Mouse (Mus musculus) liver, adult 2 months (tissue): ENCODE data around the gene Taar8c. TPM values are rescaled to one million over a fixed set of nuclear protein-coding genes. Genes with fewer than 3 reads are reported as not detected.
A peak's percentile ranks its signal among the peaks of the same experiment; 100 is the strongest.
"Not testable (repeated sequence)": the region's sequence is repeated elsewhere in the genome, so short reads cannot be mapped to it uniquely, and the experiment has no call there.

Experiments used
- DNase-seq: peaks from one replicate; pipeline ENCODE4 v3.0.0-alpha.2; 2011; ENCODE audit warnings: low read depth, low spot score; ENCODE audit errors: extremely low read depth
- H3K27ac ChIP-seq: fragments of 200-500 bp; replicated peaks from 2 replicates; pipeline ENCODE4 v1.5.1; 2012; ENCODE audit warnings: low read depth, mild to moderate bottlenecking, control low read depth, inconsistent platforms, low read length; ENCODE audit not compliant: insufficient read depth
- H3K27me3 ChIP-seq: fragments of 200-500 bp; 2 replicates; pipeline ENCODE4 v1.6.1; 2012; ENCODE audit warnings: mild to moderate bottlenecking, moderate library complexity, low read length, inconsistent platforms; ENCODE audit not compliant: control insufficient read depth, insufficient read depth
- H3K36me3 ChIP-seq: fragments of 200-500 bp; 2 replicates; pipeline ENCODE4 v1.6.1; 2012; ENCODE audit warnings: low read length, inconsistent platforms; ENCODE audit not compliant: control insufficient read depth, insufficient read depth
- H3K4me1 ChIP-seq: fragments of 200-500 bp; 2 replicates; pipeline ENCODE4 v1.6.1; 2011; ENCODE audit warnings: low read length; ENCODE audit not compliant: control insufficient read depth, insufficient read depth
- H3K4me3 ChIP-seq: fragments of 200-500 bp; 2 replicates; pipeline ENCODE4 v1.5.1; 2011; ENCODE audit warnings: low read depth, mild to moderate bottlenecking, control low read depth, low read length, moderate library complexity; ENCODE audit not compliant: insufficient read depth
- H3K79me2 ChIP-seq: fragments of 200-500 bp; 2 replicates; pipeline ENCODE4 v1.6.1; 2012; ENCODE audit warnings: inconsistent platforms, mild to moderate bottlenecking, low read length, moderate library complexity; ENCODE audit not compliant: control insufficient read depth, insufficient read depth
- H3K9ac ChIP-seq: fragments of 200-500 bp; 2 replicates; pipeline ENCODE4 v1.6.1; 2012; ENCODE audit warnings: low read depth, mild to moderate bottlenecking, control low read depth, inconsistent platforms, low read length
- CTCF ChIP-seq: fragments of 200-500 bp; IDR thresholded peaks from 2 replicates; pipeline ENCODE4 v1.5.1; 2011; ENCODE audit warnings: low read depth, low read length, control low read depth
- POLR2A ChIP-seq: fragments of 200-500 bp; IDR thresholded peaks from 2 replicates; pipeline ENCODE4 v1.6.1; 2011; ENCODE audit warnings: low read length, control low read depth; ENCODE audit not compliant: insufficient read depth; ENCODE audit errors: extremely low read depth
- WGBS: fragments of 180-500 bp; shearing (Covaris S2); methylation state at CpG from one replicate; pipeline ENCODE4 v1.1.7; 2018; 5-methylcytosine and 5-hydroxymethylcytosine counted together
- polyA plus RNA-seq: library from polyadenylated mRNA; depleted of rRNA; stranded (reverse); fragments of >200 nt; gene quantifications from 2 replicates; pipeline ENCODE4 v1.2.3, GENCODE M21; 2012
- total RNA-seq: library from RNA; depleted of rRNA; stranded (reverse); fragments of >200 nt; gene quantifications from 2 replicates; pipeline ENCODE4 v1.2.3, GENCODE M21; 2014

The Taar8c gene
- total and polyA plus RNA-seq, 2 experiments, result not detected

DNA sequence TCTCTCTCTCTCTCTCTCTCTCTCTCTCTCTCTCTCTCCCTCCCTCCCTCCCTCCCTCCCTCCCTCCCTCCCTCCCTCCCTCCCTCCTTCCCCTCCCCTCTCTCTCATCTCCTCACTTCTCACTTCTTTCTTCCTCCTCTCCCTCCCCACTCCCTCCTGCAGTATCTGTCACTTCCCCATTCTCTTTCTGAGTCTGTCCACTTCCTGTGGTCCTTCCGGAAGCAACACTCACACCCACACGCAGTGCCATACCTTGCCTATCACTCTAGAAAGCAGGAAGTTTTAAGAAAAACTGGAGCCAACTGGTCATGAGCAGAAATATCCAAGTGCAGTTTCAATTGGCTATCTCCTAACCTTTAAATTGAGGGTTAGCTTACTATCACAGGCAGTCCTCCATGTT, 31.4 kb upstream of the Taar8c start:
- no peak for TF ChIP-seq CTCF
- no peak overlapping the region for H3K4me3 ChIP-seq
- H3K9ac ChIP-seq, result no peak overlapping the region
- H3K27ac ChIP-seq, result no peak overlapping the region
- no peaks in the 10 kb centered on the region for H3K36me3 ChIP-seq
- H3K27me3 ChIP-seq, result no peaks in the 10 kb centered on the region
- WGBS, result 71% methylated on average over 2 of the region's 2 CpGs
- DNase-seq, result no peak
- peaks cover 9% of the 10 kb centered on the region for H3K4me1 ChIP-seq
- no peaks in the 10 kb centered on the region for H3K79me2 ChIP-seq

DNA sequence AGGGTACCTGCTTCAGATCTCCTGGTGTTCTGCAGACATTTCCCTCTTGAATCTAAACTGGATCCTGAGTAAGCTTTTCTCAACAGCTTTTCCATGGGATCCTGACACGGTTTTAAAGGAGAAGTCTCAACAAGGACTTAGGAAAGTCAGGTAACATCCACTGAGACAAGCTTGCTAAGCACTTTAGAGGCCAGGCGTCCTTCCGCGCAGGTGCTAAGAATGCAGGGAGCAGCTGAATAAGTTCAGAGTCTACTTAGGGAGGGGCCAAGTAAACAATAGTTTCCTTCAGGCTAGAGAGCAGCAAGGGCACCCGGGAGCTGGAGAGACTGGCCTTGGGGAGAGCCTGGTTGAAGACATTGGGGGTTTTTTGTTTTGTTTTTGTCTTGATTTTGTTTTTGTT, 30.6 kb upstream of the Taar8c start:
- 38% methylated on average over 5 of the region's 5 CpGs for WGBS
- TF ChIP-seq CTCF (no peak), POLR2A (no peak)
- H3K4me1 ChIP-seq, result peaks cover 9% of the 10 kb centered on the region
- H3K27ac ChIP-seq, result no peak overlapping the region
- H3K4me3 ChIP-seq, result no peak overlapping the region
- H3K79me2 ChIP-seq, result no peaks in the 10 kb centered on the region
- no peaks in the 10 kb centered on the region for H3K27me3 ChIP-seq
- no peak overlapping the region for H3K9ac ChIP-seq
- no peak for DNase-seq
- no peaks in the 10 kb centered on the region for H3K36me3 ChIP-seq

DNA sequence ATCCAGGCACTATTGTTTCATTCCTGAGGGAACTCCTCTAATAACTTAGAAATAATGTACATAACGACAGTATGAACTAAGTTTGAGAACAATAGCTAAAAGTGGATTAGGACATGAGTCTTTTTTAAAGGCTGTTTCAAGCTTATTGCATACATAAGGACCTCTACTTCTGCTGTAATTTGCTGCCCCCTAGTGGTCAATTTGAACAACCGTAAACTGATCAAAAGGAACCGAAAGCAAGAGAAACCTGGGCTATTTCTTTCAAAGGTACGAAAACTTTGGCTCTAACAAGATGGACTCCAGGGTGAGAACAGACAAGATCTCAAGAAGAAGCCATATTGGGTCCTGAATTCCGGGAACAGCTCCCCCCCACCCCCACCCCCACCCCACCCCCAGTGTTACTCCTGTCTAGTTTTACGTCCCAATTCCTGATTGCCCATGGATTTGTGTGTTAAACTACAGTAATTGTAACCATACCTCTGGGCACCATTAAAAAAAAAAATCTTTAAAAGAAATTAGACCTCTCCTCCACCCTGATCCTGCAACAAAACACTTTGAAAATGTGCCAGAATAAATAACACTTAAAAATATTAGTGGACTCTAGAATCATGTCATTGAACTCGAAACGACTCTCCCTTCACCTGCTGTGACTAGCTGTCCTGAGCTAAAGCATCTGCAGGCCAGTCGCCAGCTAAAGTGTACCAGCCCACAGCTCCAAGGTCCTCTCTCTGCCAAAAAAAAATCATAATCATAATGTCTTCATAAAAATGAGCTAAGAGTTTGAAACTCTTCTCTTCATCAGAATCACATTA, 29.9 kb upstream of the Taar8c start:
- WGBS, result 8% methylated on average over 9 of the region's 9 CpGs
- H3K27ac ChIP-seq, result no peak overlapping the region
- no peaks in the 10 kb centered on the region for H3K27me3 ChIP-seq
- peak; percentile 80 for DNase-seq
- peaks cover 9% of the 10 kb centered on the region for H3K4me1 ChIP-seq
- no peak overlapping the region for H3K4me3 ChIP-seq
- no peaks in the 10 kb centered on the region for H3K36me3 ChIP-seq
- TF ChIP-seq CTCF, result peak; percentile 47
- no peak for TF ChIP-seq POLR2A
- no peaks in the 10 kb centered on the region for H3K79me2 ChIP-seq
- H3K9ac ChIP-seq, result no peak overlapping the region

DNA sequence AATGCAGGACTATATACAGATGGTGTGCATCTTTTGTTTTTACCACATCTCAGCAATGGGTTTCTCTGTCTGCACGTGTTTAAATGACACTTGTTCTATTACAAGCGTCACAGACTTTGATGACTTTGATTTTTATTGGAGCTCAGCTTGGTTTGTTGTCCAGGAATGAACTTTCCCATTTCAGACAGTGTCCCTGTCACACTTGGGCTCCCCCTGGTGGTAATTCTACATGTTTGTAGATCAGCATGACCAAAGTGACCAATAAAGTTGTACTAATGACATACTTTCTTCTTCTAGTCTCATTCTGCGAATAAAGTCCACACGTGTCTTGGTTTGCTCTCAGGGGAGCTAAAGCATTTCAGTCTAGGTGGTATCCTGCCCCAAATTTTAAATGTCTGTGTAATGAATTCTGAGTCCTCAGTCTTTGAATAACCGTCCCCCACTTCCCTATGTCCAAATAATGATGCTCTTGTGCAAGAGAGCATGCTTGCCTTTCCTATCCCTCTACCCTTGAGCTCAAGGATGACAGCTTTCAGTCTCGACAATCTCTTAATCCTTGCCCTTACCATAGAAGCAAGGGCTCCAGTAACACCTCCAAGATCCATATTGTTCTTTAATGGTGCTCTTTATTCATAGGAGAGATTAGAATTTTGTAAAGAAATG, 9.5 kb upstream of the Taar8c start:
- Histone ChIP-seq H3K4me3 (no peak overlapping the region), H3K27ac (no peak overlapping the region), H3K27me3 (no peaks in the 10 kb centered on the region), H3K4me1 (no peaks in the 10 kb centered on the region; the same call in 1 of the 2 replicates), H3K36me3 (no peaks in the 10 kb centered on the region), H3K9ac (no peak overlapping the region), H3K79me2 (no peaks in the 10 kb centered on the region)
- WGBS, result 17% methylated on average over 6 of the region's 6 CpGs
- TF ChIP-seq CTCF, result peak; percentile 22
- no peak for TF ChIP-seq POLR2A
- peak; percentile 69 for DNase-seq

DNA sequence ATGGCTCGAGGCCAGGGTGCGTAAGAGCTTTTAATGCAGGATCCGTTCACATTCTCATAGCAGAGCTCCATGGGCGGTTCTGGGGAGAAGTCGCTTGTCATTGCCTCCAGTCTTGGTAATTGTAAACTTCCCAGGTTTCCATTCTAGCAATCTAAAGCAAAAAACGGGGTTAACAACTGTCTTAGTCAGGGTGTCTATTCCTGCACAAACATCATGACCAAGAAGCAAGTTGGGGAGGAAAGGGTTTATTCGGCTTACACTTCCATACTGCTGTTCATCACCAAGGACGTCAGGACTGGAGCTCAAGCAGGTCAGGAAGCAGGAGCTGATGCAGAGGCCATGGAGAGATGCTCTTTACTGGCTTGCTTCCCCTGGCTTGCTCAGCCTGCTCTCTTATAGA, 7.7 kb upstream of the Taar8c start, which contains the start of gene Taar9:
Gene Taar9 (minus strand): TSS at position 101 of the 400 bp plus-strand sequence.
- H3K27ac ChIP-seq, H3K79me2 ChIP-seq, H3K9ac ChIP-seq, DNase-seq, H3K27me3 ChIP-seq, H3K4me3 ChIP-seq, H3K36me3 ChIP-seq, H3K4me1 ChIP-seq: not testable (repeated sequence)
- 90% methylated on average over 8 of the region's 8 CpGs for WGBS

DNA sequence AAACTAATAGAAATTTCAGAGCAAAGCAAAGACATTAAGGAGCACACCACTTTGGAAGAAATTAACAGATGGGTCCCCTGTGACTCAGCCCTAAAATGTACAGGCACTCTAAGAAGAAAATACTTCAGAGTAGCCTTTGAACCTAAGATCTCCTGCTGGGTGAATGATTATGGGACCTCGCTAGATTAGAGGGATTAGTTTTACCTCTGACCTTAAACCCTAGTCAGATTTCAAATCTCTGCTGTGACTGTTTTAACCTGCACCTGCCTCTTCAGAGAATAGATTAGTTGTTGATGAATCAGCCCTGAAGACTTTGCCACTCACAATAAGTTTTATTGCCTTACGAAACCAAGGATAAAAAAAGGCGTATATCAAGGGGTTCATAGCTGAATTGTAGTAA, 6.5 kb upstream of the Taar8c start:
- no peak overlapping the region for H3K4me3 ChIP-seq
- TF ChIP-seq POLR2A (no peak), CTCF (no peak)
- no peaks in the 10 kb centered on the region for H3K36me3 ChIP-seq
- 71% methylated on average over 3 of the region's 3 CpGs for WGBS
- H3K27me3 ChIP-seq, result no peaks in the 10 kb centered on the region
- H3K79me2 ChIP-seq, result no peaks in the 10 kb centered on the region
- H3K27ac ChIP-seq, result no peak overlapping the region
- H3K9ac ChIP-seq, result no peak overlapping the region
- H3K4me1 ChIP-seq, result no peaks in the 10 kb centered on the region; the same call in 1 of the 2 replicates
- peak; percentile 29 for DNase-seq
